Mouse (Mus musculus) R1 (cell line): ENCODE results near the gene Ypel2.

Experiments
- DNase-seq: peaks from one replicate; pipeline ENCODE4 v3.0.0-alpha.2; 2018; ENCODE audit warnings: low read depth, low spot score

Gene Ypel2

DNA sequence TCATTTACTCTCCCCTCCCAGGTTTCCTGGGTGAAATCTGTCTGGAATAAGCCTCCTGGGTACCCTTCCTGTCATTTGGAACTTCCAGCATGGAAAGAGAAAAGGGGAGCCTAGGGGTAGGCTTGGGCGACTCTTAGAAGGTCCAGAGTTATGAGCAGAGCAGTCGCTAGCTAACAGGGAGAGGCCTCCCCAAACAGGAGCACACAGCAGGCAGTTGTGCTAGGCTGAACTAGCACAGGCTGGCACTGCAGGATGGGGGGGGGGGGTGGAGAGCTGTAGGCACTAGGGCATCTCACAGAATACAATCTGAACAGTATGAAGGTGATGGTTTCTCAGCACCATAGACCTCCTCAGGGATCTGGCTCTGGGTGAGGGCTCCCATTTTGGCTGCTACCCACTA is 31.1 kb downstream of the Ypel2 start:
- DNase-seq: no peak

DNA sequence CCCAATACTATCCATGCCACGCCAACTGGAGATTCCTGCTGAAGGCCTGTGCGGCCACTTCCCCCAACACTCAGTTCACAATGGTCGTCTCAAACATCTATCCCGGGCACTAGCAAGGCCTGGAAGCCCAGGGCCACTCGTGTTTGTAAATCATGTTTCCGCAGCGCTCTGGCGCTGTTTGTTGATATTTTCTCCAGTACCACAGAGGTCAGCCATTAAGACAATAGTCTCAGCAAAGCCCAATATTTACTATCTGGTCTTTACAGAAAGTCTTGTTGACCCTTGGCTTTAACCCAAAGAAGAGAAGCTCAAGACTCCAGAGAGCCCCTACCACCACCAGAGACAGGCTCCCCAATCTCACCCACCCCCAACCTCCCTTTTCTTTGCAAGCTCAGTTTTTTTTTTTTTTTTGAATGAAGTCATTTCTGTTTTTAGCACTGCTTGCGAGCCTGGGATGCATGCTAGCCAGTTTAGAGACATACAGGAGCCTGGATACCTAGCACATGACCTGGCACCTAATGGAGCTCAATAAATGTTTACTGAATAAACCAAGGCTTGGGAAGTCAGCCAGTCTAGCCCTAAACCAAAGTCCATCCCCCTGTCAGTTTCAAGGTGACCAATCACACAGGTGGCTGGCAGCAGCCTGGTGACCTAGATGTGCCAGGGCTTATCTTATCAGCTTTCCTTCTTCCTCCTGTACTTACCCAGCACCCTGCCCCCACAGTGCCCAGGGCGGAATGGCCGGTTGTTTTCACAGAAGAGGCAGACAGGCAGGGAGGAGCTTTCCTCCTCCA is 31.8 kb downstream of the Ypel2 start:
- DNase-seq: no peak

GRCm38 (mm10) chr11:86960331-86960730 is 33.2 kb downstream of the Ypel2 start:
- no peak for DNase-seq

DNA sequence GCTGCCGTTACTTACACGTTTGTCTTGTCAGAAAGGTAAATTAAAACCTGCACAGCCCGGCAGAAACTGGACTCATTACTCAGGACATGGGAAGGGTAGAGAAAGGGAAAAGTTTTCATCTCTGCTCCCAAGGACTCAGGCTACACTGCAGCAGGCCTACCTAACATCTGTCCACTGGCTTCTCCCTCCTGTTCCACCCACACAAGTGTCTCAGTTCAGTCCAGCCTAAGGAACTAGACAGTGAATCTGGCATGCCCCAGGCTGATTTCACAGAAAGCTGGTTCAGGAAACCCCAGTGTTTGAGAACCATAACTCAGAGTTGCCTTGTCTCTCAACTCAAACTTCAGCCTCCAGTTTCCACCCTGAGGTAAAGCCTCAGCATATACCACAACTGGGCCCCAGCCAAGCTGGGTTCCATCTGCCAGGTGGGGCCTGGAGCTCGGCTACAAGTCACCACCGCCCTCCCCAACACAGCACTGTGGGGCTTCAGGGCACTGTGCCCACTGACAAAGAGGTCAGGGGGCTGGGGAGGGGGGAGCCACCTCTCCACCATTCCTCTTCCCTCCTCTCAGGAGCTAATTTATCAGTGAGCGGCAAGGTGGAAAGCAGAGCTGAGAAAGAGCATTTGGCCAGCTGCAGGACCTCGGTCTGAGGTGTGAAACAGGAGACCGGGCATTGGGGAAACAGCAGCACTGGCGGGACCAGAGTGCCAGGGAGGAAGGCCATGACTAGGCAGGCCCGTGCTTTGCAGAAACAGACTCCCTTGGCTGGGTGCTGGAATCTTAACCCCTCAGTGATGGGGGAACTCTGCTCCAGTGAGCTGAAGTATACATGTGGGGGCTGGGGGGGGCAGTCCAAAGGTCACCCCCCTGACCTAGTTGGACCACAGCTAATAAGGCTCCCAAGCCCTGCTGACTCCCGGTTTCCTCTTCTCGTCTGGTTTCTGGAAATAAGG is 34.5 kb downstream of the Ypel2 start:
- DNase-seq: no peak

- DNase-seq: no peak
These were observed 35.3 kb downstream of the Ypel2 start for GRCm38 (mm10) chr11:86958182-86958581.

DNA sequence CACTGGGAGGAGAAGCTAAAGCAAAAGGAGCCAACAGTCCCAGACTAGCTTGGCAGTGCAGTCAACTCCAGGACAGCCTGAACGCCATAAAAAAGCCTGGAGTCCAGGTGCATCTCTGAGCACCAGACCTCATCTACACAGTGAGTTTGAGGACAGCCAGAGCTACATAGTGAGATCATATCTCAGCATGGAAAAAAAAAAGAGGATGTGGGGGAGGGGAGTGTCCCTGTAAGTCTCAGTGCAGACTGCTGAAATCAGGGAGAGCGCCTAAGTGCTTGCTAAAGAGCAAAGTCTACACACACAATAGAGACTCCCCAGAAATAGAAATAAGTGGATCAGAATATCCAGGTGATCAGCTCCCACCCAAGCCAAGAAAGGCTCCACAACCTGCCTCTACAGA is 37.1 kb downstream of the Ypel2 start:
- DNase-seq: no peak

GRCm38 (mm10) chr11:86954616-86955270 is 38.8 kb downstream of the Ypel2 start:
- DNase-seq: no peak

DNA sequence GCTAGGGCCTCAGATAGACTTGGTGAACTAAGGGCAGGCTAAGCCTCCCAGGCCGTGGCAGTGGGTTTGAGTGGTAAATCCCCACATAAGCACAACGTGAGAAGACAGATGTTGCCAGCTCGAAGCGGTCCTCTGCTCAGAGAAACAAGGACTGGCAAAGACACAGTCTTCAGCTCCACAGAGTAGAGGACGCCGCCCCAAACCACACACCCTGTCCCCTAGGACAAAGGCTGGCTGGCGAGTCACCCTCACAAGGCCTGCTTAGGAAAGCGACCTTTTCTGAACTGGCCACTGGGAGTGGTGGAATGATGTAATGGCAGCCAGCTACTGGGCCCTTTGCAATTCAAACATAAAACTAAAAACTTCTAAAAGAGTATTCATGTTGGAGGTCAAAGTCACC is 40.4 kb downstream of the Ypel2 start:
- DNase-seq: no peak

DNA sequence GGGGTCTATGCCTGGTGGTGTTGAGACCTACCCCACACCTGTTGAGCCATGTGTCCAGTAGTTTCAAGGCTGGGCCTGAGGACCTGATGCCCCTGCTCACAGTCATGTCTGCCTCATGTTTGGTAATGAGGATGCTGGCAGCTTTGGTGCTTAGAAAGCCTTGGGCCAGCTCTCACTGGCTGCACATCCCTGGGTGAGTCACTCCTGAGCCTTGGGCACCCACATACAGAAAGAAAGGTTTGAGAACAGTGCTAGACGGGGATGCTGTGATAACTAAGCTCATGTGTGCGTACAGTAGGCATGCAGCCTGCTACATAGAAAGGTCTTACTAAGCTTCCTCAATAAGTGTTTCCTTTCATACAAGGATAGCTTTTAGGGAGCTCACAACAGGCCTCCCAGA is 40.8 kb downstream of the Ypel2 start:
- DNase-seq: no peak

- DNase-seq: no peak
These were observed 41.8 kb downstream of the Ypel2 start for GRCm38 (mm10) chr11:86951672-86952071.

- no peak for DNase-seq
These were observed 43.0 kb downstream of the Ypel2 start for GRCm38 (mm10) chr11:86950491-86950890.

DNA sequence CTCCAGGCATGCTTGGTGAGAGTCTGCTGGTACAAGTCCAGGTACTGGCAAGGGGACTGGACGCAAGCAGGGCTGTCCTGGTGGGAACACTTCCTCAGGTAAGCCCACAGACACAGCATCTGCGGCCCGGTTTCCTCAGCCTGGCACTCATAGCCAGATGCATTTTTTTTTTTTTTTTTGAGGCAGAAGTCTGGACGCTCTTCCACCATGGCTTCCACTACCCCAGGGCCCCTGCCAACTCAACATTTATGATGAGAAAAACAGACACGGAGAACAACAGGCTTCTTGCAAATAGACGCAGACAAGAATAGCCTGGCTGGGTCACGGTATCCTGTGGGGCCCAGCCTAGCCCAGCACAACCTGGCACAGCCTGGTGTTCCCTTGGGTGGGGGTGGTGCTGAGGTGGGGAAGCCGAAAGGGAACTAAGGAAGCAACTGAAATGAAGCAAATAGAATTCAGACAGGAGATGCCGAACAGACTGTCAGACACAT is 43.5 kb downstream of the Ypel2 start:
- DNase-seq: no peak

- no peak for DNase-seq
These were observed 46.8 kb downstream of the Ypel2 start for GRCm38 (mm10) chr11:86946644-86947195.

- no peak for DNase-seq
These were observed 47.6 kb downstream of the Ypel2 start for GRCm38 (mm10) chr11:86945933-86946332.

DNA sequence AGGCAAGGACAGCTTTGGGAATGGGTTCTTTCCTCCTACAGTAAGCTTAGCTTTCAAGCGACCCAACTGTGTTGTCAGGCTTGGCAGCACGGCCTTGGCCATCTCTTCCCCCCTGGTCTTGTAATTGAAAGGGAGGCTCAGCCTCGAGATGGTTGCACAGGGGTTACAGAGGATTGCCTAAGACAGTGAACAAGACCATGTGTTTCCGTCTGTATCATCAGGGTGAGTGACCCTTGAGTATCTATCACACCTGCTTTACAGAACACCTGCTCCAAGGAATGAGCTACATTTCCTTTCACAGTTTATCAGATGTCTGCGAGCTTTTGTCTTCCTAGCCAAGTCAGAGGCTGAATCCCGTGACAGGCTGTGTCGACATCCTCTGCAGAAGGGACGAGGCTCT is 48.4 kb downstream of the Ypel2 start:
- DNase-seq: no peak

GRCm38 (mm10) chr11:86944539-86944938 is 49.0 kb downstream of the Ypel2 start:
- no peak for DNase-seq

DNA sequence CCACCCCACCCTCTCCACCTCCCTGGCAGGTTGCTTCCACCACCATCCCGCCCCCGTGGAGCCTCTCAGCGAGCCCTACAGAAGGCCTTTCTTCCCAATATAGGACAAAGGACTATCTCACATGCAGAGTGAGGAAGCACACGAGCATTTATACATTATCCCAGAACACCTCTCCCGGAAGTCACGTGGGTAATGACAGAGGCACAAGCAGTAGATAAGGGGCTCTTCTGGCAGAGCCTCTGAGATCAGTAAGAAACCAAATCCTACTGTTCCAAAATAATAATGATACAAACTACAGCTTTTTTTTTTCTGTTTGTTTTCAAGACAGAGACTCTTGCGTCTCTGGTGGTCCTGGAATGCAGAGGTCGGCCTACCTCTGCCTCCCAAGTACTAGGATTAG is 51.6 kb downstream of the Ypel2 start:
- DNase-seq: no peak

GRCm38 (mm10) chr11:86939503-86939902 is 54.0 kb downstream of the Ypel2 start:
- DNase-seq: no peak

DNA sequence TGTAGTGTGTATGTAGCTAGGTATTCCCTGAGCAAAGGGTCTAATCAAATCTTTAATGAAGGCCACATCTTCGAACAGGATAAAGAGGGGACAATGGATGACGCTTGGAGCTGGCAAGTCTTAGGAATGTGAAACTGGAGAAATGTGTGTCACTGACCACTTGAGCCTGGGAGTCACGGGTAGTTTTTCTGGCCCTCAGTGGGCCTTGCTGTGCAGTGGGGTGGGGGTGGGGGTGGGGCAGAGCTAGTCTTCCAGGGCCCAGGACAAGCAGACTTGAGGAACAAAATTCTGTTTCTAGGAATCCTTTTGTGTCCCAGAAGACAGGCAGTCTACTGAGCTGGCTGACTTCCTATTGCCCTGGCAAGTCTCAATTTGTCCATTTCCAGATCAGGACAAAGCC is 55.0 kb downstream of the Ypel2 start:
- DNase-seq: no peak

- no peak for DNase-seq
These were observed 55.4 kb downstream of the Ypel2 start for GRCm38 (mm10) chr11:86938108-86938507.

GRCm38 (mm10) chr11:86936938-86937337 is 56.6 kb downstream of the Ypel2 start:
- no peak for DNase-seq

DNA sequence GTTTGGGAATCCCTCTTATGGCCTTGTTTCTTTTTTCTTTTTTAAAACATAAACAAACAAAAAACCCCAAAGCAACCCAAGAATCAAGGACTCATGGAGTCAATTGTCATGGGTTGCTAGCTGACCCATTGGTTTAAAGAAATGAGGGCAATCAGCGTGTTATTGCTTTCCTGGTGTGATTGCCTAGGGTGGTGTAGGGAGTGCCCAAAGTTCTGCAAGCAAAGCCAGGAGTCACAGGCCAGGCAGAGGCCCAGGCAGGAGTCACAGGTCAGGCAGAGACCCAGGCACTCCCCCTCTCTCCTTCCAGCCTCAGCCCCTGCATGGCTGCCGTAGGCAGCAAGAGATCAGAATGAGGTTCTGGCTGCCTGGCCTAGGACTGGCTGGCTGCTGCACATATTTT is 58.6 kb downstream of the Ypel2 start:
- DNase-seq: no peak
